Mouse (Mus musculus) limb, embryonic 14.5 days (tissue): ENCODE results near the gene Robo2. TPM values are rescaled to one million over a fixed set of nuclear protein-coding genes. Genes with fewer than 3 reads are reported as not detected.
A peak's percentile ranks its signal among the peaks of the same experiment; 100 is the strongest.

ENCODE experiments used
- ATAC-seq: fragments of 200-750 bp; cut with Nextera tagmentation; 2 replicates; pipeline ENCODE4 v1.8.0; 2017; ENCODE audit warnings: low read depth, moderate number of reproducible peaks, moderate TSS enrichment; ENCODE audit not compliant: low FRiP score
- DNase-seq: peaks from one replicate; pipeline ENCODE4 v3.0.0-alpha.2; 2015; ENCODE audit warnings: low spot score
- H3K27ac ChIP-seq: fragments of 300-500 bp; sonication (generic); replicated peaks from 2 replicates; pipeline ENCODE4 v1.5.1; 2014; ENCODE audit warnings: low read depth, mild to moderate bottlenecking, low read length, moderate library complexity, mixed read lengths
- H3K27me3 ChIP-seq: fragments of 300-500 bp; sonication (generic); 2 replicates; pipeline ENCODE4 v1.6.1; 2014; ENCODE audit warnings: low read length, mixed read lengths; ENCODE audit not compliant: control insufficient read depth, insufficient read depth
- H3K36me3 ChIP-seq: fragments of 300-500 bp; sonication (generic); 2 replicates; pipeline ENCODE4 v1.6.1; 2014; ENCODE audit warnings: mild to moderate bottlenecking, low read length, moderate library complexity, mixed read lengths; ENCODE audit not compliant: control insufficient read depth, insufficient read depth
- H3K4me1 ChIP-seq: fragments of 300-500 bp; sonication (generic); 2 replicates; pipeline ENCODE4 v1.6.1; 2014; ENCODE audit warnings: antibody characterized with exemption, low read length, mixed read lengths; ENCODE audit not compliant: control insufficient read depth, insufficient read depth
- H3K4me2 ChIP-seq: fragments of 300-500 bp; sonication (generic); replicated peaks from 2 replicates; pipeline ENCODE4 v1.6.1; 2014; ENCODE audit warnings: low read depth, mild to moderate bottlenecking, low read length, moderate library complexity; ENCODE audit not compliant: severe bottlenecking
- H3K4me3 ChIP-seq: fragments of 300-500 bp; sonication (generic); replicated peaks from 2 replicates; pipeline ENCODE4 v1.5.1; 2014; ENCODE audit warnings: low read length
- H3K9ac ChIP-seq: fragments of 300-500 bp; sonication (generic); 2 replicates; pipeline ENCODE4 v1.6.1; 2014; ENCODE audit warnings: mild to moderate bottlenecking, low read depth, low read length, moderate library complexity; ENCODE audit not compliant: severe bottlenecking
- H3K9me3 ChIP-seq: fragments of 300-500 bp; sonication (generic); 2 replicates; pipeline ENCODE4 v1.6.1; 2016; ENCODE audit warnings: low read length; ENCODE audit not compliant: control insufficient read depth
- POLR2A ChIP-seq: fragments of 200-500 bp; IDR thresholded peaks from 2 replicates; pipeline ENCODE4 v1.8.0; 2012; ENCODE audit warnings: inconsistent platforms, mild to moderate bottlenecking, moderate library complexity, borderline replicate concordance; ENCODE audit not compliant: insufficient read depth, insufficient read length; ENCODE audit errors: extremely low read depth
- WGBS: fragments of 180-500 bp; shearing (Covaris S2); extraction: QIAGEN DNeasy Blood & Tissue Kit; methylation state at CpG from one replicate; pipeline ENCODE4 v1.1.7; 2014; 5-methylcytosine and 5-hydroxymethylcytosine counted together
- polyA plus RNA-seq, 2 experiments: library from polyadenylated mRNA; depleted of rRNA in 1 of 2; stranded (reverse) in 1 of 2; unstranded in 1 of 2; fragments of >200 nt; fragmentation: Nextera tagmentation in 1 of 2; extraction: Ambion mirVana in 1 of 2; gene quantifications; 2 replicates each; pipeline versions ENCODE4 v1.2.1 to v1.2.3; 2012 to 2014

Gene Robo2
- polyA plus RNA-seq, 2 experiments, result 52.6 to 68.8 TPM

- ATAC-seq (0 out of 2 replicates have a peak, but pooled peaks have one; percentile 34), DNase-seq (peak; percentile 12)
- WGBS, result 13% methylated on average over 5 of the region's 5 CpGs
- H3K36me3 ChIP-seq, result no peaks in the 10 kb centered on the region
- no peak overlapping the region for H3K9ac ChIP-seq
- 0 out of 2 replicates have a peak, but pooled peaks cover 5% of the 10 kb centered on the region for H3K4me1 ChIP-seq
- H3K4me2 ChIP-seq, result no peak overlapping the region
- no peak overlapping the region for H3K4me3 ChIP-seq
- no peaks in the 10 kb centered on the region for H3K27me3 ChIP-seq
- no peak overlapping the region for H3K27ac ChIP-seq
- 0 out of 2 replicates have a peak, but pooled peaks cover 3% of the 10 kb centered on the region for H3K9me3 ChIP-seq
- TF ChIP-seq POLR2A, result no peak
Measured at GRCm38 (mm10) chr16:74222501-74222900, 189.1 kb downstream of the Robo2 start.

GRCm38 (mm10) chr16:74216879-74217415, 194.7 kb downstream of the Robo2 start:
- Histone ChIP-seq H3K27ac (no peak overlapping the region), H3K4me2 (no peak overlapping the region), H3K9me3 (no peaks in the 10 kb centered on the region), H3K36me3 (no peaks in the 10 kb centered on the region), H3K4me3 (no peak overlapping the region), H3K9ac (no peak overlapping the region), H3K27me3 (no peaks in the 10 kb centered on the region), H3K4me1 (no peaks in the 10 kb centered on the region)
- DNase-seq (no peak), ATAC-seq (no peak)
- no peak for TF ChIP-seq POLR2A
- 20% methylated on average over 1 of the region's 1 CpGs for WGBS

GRCm38 (mm10) chr16:74215791-74216190, 195.8 kb downstream of the Robo2 start:
- no peak for TF ChIP-seq POLR2A
- no peaks in the 10 kb centered on the region for H3K36me3 ChIP-seq
- no peak overlapping the region for H3K9ac ChIP-seq
- 91% methylated on average over 13 of the region's 13 CpGs for WGBS
- no peaks in the 10 kb centered on the region for H3K9me3 ChIP-seq
- H3K4me2 ChIP-seq, result no peak overlapping the region
- H3K4me1 ChIP-seq, result no peaks in the 10 kb centered on the region
- no peak overlapping the region for H3K27ac ChIP-seq
- no peak overlapping the region for H3K4me3 ChIP-seq
- H3K27me3 ChIP-seq, result no peaks in the 10 kb centered on the region
- ATAC-seq (no peak), DNase-seq (no peak)

- no peak for TF ChIP-seq POLR2A
- no peak overlapping the region for H3K27ac ChIP-seq
- H3K4me1 ChIP-seq, result no peaks in the 10 kb centered on the region
- no peak for DNase-seq
- no peak overlapping the region for H3K4me3 ChIP-seq
- no peak overlapping the region for H3K4me2 ChIP-seq
- no peaks in the 10 kb centered on the region for H3K9me3 ChIP-seq
- ATAC-seq, result no peak
- WGBS, result 76% methylated on average over 5 of the region's 5 CpGs
- no peaks in the 10 kb centered on the region for H3K27me3 ChIP-seq
- H3K36me3 ChIP-seq, result no peaks in the 10 kb centered on the region
- no peak overlapping the region for H3K9ac ChIP-seq
Measured at GRCm38 (mm10) chr16:74200705-74201104, 210.9 kb downstream of the Robo2 start.

DNA sequence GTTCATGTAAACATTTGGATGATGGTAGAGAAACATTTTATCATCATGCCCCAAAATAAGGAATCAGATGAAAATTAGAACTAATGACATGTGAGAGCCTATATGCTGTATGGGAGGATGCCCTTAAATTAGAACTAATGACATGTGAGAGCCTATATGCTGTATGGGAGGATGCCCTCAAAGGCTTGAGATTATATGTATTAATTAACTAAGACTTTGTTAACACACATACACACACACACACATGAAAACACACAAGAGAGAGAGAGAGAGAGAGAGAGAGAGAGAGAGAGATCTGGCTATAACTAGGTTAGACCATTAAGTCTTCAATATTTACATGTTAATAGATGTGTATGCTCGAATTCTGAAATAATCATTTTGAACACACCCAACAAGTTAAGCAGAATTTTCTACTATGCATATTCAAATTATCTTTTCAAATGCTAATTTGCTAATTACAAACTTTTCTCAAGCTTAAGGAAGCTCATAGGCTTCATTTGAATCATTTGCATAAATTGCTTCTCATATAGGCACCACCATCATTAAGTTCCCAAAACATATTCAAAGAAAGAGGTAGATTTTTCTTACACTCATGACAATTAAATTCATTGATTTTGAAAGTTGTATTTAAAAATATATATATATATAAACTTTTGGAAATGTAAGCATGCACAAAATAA, 211.5 kb downstream of the Robo2 start:
- Histone ChIP-seq H3K9ac (no peak overlapping the region), H3K27ac (no peak overlapping the region), H3K4me3 (no peak overlapping the region), H3K9me3 (no peaks in the 10 kb centered on the region), H3K36me3 (no peaks in the 10 kb centered on the region), H3K27me3 (no peaks in the 10 kb centered on the region), H3K4me2 (no peak overlapping the region), H3K4me1 (no peaks in the 10 kb centered on the region)
- no peak for TF ChIP-seq POLR2A
- DNase-seq (no peak), ATAC-seq (no peak)
- 91% methylated on average over 1 of the region's 1 CpGs for WGBS
